Mouse (Mus musculus): ENCODE results near the gene Ces5a.
"Not testable (repeated sequence)": the region's sequence is repeated elsewhere in the genome, so short reads cannot be mapped to it uniquely, and the experiment has no call there.

The Ces5a gene

DNA sequence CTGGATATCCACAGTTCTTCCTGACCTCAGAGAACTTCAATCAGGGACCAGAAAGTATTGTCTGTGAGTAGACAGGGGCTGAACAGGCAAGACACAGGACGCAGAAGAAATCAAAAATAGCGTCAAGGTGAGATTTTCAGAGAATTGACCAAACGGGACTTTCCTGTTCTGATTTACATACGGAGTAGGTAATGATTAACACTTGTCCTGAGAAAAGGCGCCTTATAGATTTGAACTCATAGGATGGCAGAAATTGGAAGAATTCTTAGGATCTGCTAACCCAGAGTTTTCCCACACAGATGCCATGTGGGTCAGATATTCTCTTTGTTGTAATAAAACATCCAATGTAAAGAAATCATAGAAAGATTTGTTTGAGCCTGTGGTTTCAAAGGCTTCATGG, at the start of gene Ces5a:
Ces5a (minus strand) TSS at position 101 of the 400 bp plus-strand sequence.
- in situ Hi-C loops (cut with MboI; ENCODE audit: low pct_unique_long_range_greater_than_20kb in 1 of 2, low sequenced_read_pairs in 2 of 2, unreplicated experiment in 1 of 2) = no loop called here

DNA sequence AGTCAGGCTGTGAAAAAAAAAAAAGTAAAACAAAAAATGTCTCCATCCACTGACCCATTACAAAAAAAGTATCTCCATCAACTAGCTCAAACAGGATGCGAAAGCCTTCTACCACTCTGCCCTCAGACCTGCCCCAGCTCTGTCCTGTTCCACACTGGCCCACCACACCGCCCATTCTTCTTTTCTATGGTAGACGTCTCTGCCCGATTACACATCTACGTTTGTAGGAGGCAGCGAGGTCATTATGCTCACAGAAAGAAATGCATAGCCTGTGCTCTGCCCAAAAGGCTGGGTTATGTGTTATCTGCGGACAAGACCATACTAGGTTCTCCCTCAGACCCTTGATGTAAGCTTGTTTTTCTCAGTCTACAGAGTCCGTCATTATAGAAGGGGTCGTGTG, 37.2 kb upstream of the Ces5a start:
- in situ Hi-C loops (cut with MboI; ENCODE audit: low pct_unique_long_range_greater_than_20kb in 1 of 2, low sequenced_read_pairs in 2 of 2, unreplicated experiment in 1 of 2) = no loop called here

DNA sequence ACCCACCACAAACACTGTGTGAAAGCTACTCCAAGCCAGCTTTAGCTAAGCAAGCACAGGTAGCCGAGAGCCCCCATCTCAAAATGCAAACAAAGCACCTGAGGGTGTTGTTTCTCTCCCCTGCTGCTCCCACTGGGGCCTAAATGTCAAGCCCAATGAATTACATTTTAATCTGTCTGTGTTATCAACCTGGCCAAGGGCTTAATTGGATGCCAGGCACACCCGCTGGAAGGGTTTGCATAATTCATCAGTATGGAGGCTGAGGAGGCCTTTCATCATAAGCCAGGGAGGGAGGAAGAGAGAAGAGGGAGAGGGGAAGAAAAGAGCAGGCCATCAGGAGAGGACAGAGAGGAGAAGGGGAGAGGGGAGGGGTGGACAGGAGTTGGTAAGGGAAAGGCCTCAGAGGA, 36.5 kb upstream of the Ces5a start:
- in situ Hi-C loops (cut with MboI; ENCODE audit: low pct_unique_long_range_greater_than_20kb in 1 of 2, low sequenced_read_pairs in 2 of 2, unreplicated experiment in 1 of 2) = no loop called here

DNA sequence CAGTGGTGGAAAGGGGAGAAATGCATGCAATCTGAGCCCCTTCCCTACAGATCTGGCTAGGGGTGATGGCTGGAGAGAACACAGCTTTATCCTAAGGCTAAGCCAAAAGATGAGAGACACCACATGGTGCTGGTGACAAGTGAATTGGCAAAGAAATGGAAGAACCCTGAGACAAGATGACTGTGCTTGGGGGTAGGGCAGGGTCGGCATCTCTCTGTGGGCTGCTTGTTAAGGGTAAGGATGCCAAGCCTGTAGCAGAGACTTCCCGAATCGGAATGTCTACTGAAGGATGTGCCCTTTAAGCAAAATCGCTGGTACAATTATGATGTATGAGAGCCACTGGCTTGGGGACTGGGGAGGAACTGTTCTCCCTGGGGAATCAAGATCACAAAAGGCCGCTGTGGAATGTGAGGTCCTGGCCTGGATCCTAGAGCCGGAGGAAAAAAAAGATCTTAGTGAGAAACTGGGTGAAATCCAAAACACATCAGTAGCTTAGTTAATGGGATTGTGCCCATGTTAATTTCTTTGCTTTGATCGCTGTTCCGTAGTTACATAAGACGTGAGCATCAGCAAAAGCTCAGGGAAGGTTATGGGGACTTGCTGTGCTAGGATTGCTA, 35.8 kb upstream of the Ces5a start:
- in situ Hi-C loops (cut with MboI; ENCODE audit: low pct_unique_long_range_greater_than_20kb in 1 of 2, low sequenced_read_pairs in 2 of 2, unreplicated experiment in 1 of 2) = no loop called here

DNA sequence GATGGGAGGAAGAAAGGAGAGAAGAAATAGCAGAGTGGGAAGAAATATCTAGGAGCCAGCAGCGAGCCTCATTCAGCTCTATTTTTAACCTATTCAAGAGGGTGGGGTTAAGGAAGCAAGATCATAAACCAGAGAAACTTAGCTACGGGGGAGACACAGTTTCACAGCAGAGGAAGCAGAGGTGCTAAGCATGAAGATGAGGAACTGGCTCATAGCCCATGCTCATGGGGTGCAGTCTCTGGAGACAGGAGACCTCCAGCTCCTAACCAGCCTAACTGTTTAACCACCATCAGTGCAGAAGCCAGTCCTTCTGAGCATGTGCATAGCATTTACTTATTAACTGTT, 34.5 kb upstream of the Ces5a start:
- in situ Hi-C loops (cut with MboI; ENCODE audit: low pct_unique_long_range_greater_than_20kb in 1 of 2, low sequenced_read_pairs in 2 of 2, unreplicated experiment in 1 of 2) = no loop called here

DNA sequence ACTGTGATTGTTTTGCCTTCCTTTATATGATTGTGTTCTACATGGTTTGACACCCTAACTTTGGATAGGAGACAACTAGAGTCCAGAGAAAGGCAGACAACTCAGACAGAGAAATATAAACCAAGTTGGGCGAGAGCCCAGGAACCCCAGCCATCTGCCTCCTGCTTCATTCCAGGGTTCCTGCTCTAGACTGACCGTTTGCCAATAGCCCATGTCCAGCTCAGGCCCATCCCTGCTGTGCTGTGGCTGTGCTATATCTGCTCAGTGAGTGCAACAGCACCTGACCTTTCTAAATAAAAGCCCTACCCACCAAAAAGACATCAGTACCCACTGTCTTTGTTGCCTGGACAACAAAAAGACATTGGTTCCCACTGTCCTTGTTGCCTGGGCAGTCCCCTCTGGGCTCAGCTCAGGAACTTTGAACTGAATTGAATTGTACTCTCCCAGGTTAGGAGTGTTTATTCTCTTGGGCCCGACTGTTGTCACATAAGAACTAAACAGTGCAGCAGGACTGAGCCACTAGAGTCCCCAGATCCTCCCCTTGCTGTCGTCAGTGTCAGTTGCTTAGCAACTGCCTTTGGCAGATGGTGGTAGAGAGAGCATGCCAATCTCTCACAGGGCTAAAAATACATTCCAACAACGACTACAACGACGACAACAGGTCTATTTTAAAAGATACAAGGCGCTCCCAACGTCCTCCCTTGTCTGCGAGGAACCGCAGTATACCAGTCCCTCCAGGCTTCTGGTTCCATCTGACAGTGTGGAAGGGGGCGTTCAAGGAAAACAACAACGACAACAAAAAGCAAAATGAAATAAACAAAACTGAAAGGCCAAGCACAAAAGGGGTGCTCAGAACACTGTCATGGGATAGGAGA, 33.9 kb upstream of the Ces5a start:
- in situ Hi-C loops (cut with MboI; ENCODE audit: low pct_unique_long_range_greater_than_20kb in 1 of 2, low sequenced_read_pairs in 2 of 2, unreplicated experiment in 1 of 2) = no loop called here

DNA sequence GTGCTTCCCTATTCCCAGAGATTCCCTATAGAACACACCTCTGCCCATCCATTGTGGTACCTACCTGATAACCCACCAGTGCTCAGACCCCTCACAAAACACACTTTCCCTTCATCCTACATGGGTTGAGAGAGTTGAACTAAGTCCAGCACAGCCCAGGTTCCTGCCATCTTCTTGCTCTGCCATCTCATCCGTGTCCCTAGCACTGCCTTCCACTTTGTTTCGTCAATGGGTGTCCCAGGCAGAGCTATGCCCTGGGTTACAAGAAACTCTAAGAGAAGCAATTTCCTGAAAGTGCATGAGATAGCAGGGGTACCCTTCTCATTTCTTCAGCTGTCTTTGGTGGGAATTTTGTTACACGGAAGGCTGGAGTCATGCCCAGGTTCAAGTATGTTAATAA, 33.0 kb upstream of the Ces5a start:
- in situ Hi-C loops (cut with MboI; ENCODE audit: low pct_unique_long_range_greater_than_20kb in 1 of 2, low sequenced_read_pairs in 2 of 2, unreplicated experiment in 1 of 2) = no loop called here

DNA sequence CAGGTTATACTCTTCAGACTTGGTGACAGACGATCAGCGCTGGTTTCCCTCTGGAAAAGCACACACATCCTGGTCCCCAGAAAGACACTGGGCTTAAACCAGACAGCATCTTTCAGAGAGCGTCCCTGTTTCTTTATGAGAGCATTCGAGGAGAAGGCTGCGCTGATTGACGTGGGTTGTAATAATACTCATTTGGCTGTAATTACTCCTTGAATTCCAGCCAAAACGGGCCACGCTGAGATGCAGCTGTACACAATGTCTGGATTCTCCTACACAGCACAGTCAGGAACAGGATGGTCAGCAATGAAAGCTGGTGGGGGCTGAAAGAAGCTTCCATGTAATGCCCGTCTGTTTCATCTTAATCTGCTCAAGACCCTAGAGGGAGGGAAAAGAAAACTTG, 31.5 kb upstream of the Ces5a start:
- in situ Hi-C loops (cut with MboI; ENCODE audit: low pct_unique_long_range_greater_than_20kb in 1 of 2, low sequenced_read_pairs in 2 of 2, unreplicated experiment in 1 of 2) = no loop called here

DNA sequence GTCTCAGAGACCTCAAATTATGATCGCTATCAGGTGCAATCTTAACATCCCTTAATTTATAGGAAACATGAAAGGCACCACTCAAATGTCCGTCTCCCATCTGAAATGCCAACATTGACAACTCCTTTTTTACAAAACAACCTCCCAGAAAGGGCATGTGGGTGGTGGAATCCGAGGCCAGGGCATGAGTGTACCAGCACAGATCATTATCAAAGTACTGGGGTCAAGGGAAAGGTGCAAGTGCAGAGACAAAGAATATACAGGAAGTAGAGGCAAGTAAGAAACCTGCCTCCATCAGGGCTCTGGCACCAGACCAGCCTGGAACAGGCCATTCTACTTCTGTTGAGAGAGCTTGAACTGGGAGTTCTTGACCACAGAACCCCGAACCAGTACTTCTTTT, 29.0 kb upstream of the Ces5a start:
- in situ Hi-C loops (cut with MboI; ENCODE audit: low pct_unique_long_range_greater_than_20kb in 1 of 2, low sequenced_read_pairs in 2 of 2, unreplicated experiment in 1 of 2) = no loop called here

DNA sequence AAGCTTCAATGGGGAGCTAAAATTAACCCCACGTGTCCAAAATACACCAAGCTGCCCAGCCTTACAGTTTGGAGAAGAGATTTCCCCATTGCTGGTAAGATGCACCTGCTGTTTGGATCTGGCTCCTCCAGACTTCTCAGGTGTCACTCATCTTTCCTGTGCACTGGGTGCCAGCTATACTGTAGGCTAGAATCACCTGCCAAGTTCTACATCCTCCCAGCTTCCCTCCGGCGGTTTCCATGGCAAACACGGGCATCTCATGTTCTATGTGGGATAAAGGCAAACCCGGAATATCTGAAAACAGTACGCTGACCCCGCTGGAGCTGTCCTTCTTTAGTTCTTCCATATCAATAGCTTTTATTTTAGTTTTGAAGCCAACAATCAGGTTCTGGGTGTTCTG, 27.9 kb upstream of the Ces5a start:
- in situ Hi-C loops (cut with MboI; ENCODE audit: low pct_unique_long_range_greater_than_20kb in 1 of 2, low sequenced_read_pairs in 2 of 2, unreplicated experiment in 1 of 2) = no loop called here

DNA sequence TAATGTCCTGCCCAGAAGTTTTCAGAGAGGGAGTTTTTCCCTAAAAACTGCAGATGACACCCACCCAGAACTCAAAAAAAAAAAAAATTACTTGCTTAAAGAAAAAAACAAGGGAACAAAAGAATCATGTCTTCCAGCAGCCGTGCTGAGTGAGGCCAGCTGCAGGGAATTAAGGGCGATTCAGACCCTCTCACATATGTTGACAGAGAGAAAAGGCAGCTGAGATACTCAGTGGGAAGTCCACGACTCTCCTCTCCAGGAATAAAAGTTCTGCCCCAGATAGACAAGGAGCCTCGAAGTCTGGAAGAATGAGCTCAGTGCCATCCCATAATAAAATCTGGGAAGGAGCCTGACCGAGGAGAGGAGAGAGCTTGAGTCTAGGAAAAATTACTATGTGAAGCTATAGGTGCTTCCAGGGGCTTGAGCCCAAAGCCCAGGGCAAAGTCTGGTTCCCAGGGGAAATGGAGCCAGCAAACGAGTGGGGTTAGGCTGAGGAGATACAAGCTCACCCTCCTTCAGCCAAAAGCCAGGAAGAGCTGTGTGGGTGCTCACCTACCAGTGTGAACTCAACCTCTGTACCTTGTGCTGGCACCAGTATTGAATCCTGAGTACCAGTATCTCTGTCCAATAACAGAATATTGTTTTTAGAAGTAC, 27.1 kb upstream of the Ces5a start:
- in situ Hi-C loops (cut with MboI; ENCODE audit: low pct_unique_long_range_greater_than_20kb in 1 of 2, low sequenced_read_pairs in 2 of 2, unreplicated experiment in 1 of 2) = no loop called here

DNA sequence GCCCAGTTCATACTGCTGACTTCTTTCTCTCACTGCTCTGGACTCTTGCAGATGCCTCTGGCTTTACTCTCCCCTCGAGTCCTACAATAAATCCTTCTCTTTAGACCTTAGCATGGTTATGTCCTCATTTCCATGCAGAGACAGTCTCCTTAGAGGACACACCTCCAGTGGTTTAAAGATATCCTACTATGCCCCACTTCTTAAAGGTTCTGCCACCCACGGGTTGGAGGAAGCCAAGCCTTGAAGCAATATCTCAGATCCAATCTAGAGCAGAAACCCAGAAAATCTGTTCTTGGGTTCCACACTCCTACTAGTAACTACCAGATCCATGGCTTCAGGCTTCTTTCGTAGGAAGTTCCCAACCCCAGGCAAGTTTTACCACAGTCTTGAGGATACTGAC, 25.6 kb upstream of the Ces5a start:
- in situ Hi-C loops (cut with MboI; ENCODE audit: low pct_unique_long_range_greater_than_20kb in 1 of 2, low sequenced_read_pairs in 2 of 2, unreplicated experiment in 1 of 2) = no loop called here

DNA sequence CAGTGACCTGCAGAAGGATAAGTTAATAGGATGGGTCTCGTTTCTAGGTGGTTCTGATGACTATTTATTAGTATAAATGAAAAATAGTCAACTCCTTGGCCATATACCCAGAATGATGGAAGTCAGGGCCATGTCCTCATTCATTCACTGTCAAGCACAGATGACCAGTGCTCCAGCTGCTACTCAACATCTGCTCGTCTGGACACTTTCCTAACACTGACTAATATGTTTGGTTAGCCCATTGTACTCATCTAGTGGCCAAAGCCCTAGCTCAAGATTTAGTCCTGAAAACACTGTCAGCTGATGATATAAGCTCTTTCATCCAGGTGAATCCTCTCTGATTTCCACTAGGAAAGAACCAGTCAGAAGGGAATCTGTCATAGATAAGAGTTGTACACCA, 24.1 kb upstream of the Ces5a start:
- in situ Hi-C loops (cut with MboI; ENCODE audit: low pct_unique_long_range_greater_than_20kb in 1 of 2, low sequenced_read_pairs in 2 of 2, unreplicated experiment in 1 of 2) = no loop called here

DNA sequence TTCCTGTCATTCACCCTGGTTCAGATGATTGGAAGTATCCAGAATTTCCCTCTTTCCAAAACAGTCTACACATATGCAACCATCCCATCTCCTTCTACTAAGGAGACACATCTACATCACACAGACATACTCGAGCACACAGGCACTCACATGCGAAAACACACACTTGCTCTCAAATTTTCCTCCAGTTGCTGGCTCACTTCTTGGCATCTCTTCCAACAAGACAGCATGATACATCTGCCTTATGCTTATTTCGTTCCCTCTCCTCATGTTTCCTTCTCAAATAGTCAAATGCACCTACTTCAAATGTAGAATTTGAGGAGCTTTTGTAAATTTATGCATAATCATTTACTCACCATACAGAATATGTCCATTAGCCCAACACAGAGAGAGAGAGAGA, 33.0 kb downstream of the Ces5a start:
- in situ Hi-C loops (cut with MboI; ENCODE audit: low pct_unique_long_range_greater_than_20kb in 1 of 2, low sequenced_read_pairs in 2 of 2, unreplicated experiment in 1 of 2) = no loop called here

DNA sequence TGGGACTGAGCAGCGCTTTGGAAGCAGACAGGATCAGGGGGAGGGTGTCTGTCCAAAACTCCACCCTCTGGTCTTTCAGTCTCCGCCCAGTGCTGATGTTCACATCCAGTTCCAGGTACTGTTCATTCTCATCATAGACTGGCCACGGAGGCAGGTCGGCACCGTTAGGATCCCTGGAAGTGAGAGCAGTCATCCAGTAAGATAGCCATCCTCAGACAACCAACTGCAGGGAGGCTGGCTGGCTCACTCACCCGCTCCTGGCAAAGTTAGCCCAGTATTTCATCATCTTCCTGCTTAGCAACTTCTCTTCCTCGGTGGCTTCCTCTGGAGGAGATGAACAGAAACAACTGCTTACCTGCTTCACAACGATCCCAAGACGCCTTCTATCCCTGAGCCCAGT, 36.2 kb downstream of the Ces5a start:
- in situ Hi-C loops (cut with MboI; ENCODE audit: low pct_unique_long_range_greater_than_20kb in 1 of 2, low sequenced_read_pairs in 2 of 2, unreplicated experiment in 1 of 2) = loop anchor here in 1 of 2 experiments (10.0 kb wide), 1 partner anchor 85 kb away; no protein-coding TSS in a partner anchor

DNA sequence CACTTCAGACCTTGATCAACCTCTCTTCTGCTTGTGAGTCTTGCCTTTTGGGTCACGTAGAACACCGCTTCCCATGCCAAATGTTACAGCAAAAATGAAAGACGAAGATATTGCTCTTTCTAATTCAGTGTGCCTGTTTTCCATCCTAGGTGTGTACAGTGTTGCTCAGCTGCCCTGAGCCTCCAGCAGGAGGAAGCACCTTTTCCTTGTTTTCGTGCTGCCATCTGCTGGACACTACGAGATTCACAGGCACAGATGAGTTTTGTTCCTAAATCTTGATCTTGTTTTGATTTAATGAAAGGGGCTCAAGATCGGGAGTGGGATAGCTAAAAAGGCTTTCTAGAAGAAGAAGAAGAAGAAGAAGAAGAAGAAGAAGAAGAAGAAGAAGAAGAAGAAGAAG, 40.3 kb downstream of the Ces5a start:
- in situ Hi-C loops (cut with MboI; ENCODE audit: low pct_unique_long_range_greater_than_20kb in 1 of 2, low sequenced_read_pairs in 2 of 2, unreplicated experiment in 1 of 2) = loop anchor here in 1 of 2 experiments (10.0 kb wide), 1 partner anchor 81 kb away; no protein-coding TSS in a partner anchor

DNA sequence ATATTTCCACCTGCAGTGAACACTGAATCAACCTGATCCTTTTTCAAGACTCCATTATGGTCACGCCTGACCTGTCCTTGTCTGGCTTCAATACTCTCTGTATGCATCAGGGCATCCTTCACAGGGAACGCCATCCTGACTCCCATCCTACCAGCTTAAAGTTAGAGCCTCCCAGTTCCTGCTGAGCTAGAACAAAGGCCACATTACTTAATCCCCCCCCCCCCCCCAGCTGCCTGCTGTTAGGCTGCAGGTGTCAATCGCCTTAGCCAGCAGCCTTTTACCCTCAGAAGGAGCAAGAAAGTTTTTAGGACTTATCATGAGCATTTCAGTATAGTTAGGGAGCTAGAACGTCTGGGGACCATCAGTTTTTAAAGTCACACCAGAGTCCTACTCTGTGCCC, 46.9 kb downstream of the Ces5a start:
- in situ Hi-C loops (cut with MboI; ENCODE audit: low pct_unique_long_range_greater_than_20kb in 1 of 2, low sequenced_read_pairs in 2 of 2, unreplicated experiment in 1 of 2) = no loop called here

DNA sequence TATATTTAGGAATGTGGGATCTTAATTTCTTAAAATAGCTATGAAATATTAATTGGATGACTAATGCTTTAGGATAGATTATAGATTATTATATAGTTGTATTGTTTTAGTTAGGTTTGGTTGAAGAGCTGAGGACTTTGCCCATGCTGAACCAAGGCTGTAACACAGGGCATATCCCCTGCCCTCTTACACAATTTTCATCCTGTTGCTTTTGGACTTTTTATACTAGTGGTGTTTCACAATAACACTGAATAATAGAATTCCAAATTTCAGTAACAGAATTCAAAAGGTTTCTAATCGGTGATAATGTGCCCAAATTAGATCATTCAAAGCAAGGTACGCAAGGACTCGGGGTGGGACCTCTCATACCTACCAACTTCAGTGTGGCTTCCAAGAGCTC, 57.4 kb downstream of the Ces5a start:
- in situ Hi-C loops (cut with MboI; ENCODE audit: low pct_unique_long_range_greater_than_20kb in 1 of 2, low sequenced_read_pairs in 2 of 2, unreplicated experiment in 1 of 2) = no loop called here

DNA sequence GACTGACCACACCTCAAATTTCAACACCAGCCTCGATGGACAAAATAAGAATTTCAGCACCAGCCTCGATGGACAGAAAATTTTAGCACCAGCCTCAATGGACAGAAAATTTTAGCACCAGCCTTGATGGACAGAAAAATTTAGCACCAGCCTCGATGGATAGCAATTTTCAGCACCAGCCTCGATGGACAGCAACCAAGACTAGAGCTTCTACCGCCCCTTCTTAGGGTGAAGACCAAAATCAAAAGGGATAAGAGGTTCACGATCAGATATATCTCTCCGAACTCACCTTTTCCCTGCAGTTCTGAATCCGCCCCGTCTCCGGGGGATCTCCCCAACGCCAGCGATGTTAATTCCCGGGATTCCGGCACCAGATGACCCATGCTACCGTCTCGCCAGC, 65.9 kb downstream of the Ces5a start:
- in situ Hi-C loops (cut with MboI; ENCODE audit: low pct_unique_long_range_greater_than_20kb in 1 of 2, low sequenced_read_pairs in 2 of 2, unreplicated experiment in 1 of 2) = not testable (repeated sequence)
